Mouse (Mus musculus) adrenal gland, adult 8-10 months (tissue): ENCODE measurements around the gene Gm49380. TPM values are rescaled to one million over a fixed set of nuclear protein-coding genes. Genes with fewer than 3 reads are reported as not detected.
"Not testable (repeated sequence)": the region's sequence is repeated elsewhere in the genome, so short reads cannot be mapped to it uniquely, and the experiment has no call there.

Source experiments
- DNase-seq: peaks from one replicate; pipeline ENCODE4 v3.0.0; 2022
- total RNA-seq, 4 experiments: library from RNA; stranded (reverse); gene quantifications; 2 replicates each; pipeline ENCODE4 v1.2.4; 2022

Gm49380 gene
- total RNA-seq, 4 experiments from 2014 or later, result 0.20 to 1.1 (median 0.93) TPM

GRCm38 (mm10) chr9:44125026-44125425 is 11.7 kb upstream of the Gm49380 start:
- DNase-seq, result no peak

GRCm38 (mm10) chr9:44124317-44124716 is 11.0 kb upstream of the Gm49380 start:
- DNase-seq, result no peak

DNA sequence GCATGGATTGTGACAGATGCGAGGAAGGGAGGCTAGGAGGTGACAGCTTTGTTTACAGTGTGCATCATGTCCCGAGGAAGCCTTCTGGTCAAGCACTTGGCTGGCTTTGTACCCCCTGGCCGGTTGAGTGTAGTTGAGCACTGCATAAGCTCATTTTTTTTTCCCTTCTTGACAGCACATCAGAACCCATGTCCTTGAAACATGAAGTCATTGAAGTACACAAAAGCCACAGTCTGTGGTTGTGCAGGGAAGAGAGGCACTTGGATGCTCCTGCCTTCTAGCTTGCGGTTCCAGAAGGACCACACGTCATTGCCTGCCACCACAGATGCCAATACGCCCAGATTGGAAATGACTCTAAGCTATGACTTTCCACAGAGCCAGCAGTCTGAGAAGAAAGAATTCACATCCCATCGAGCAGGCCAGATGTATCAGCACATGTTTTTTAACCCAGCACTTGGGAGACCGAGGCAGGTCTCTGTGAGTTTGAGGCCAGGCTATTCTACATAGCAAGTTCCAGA is 6.7 kb upstream of the Gm49380 start:
- no peak for DNase-seq

GRCm38 (mm10) chr9:44119011-44119410 is 5.7 kb upstream of the Gm49380 start:
- no peak for DNase-seq

DNA sequence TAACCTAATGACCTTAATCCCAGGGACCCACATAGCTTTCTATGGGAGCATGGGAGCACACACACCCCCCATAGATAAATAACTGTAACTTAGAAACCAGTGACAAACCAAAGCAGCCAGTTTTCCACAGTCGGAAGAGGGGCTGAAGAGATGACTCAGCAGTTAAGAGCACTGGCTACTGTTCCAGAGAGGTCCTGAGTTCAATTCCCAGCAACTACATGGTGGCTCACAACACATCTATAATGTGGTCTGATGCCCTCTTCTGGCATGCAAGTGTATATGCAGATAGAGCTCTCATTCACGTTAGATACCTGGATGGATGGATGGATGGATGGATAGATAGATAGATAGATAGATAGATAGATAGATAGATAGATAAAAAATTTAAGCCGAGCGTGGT is 2.9 kb upstream of the Gm49380 start:
- DNase-seq, result no peak

GRCm38 (mm10) chr9:44115599-44115998 is 2.3 kb upstream of the Gm49380 start:
- DNase-seq, result no peak

GRCm38 (mm10) chr9:44114453-44114852 is 1.2 kb upstream of the Gm49380 start:
- DNase-seq, result no peak

DNA sequence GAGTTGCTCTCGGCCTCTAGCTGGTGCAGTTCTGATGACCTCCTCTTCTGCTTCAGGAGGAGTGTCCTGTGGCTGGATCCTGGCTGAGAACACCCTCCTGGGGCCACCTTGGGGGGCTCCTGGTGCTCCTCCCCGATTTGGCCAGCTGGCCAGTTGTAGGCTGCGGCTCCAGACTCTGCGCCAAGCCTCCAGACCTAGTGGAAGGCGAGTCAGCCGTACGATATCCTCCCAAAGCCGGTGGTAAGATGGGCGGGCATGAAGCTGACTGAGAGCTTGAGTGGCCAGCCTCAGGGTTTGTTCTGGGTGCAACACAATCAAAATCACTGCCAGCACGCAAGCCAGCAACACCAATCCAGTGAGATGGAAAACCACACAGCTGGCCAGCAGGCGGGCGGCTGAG is 1.4 kb downstream of the Gm49380 start:
- not testable (repeated sequence) for DNase-seq

- DNase-seq, result no peak
Observed at GRCm38 (mm10) chr9:44109360-44110095, 3.8 kb downstream of the Gm49380 start.

- DNase-seq, result no peak
Observed at GRCm38 (mm10) chr9:44108269-44109055, 4.8 kb downstream of the Gm49380 start.

DNA sequence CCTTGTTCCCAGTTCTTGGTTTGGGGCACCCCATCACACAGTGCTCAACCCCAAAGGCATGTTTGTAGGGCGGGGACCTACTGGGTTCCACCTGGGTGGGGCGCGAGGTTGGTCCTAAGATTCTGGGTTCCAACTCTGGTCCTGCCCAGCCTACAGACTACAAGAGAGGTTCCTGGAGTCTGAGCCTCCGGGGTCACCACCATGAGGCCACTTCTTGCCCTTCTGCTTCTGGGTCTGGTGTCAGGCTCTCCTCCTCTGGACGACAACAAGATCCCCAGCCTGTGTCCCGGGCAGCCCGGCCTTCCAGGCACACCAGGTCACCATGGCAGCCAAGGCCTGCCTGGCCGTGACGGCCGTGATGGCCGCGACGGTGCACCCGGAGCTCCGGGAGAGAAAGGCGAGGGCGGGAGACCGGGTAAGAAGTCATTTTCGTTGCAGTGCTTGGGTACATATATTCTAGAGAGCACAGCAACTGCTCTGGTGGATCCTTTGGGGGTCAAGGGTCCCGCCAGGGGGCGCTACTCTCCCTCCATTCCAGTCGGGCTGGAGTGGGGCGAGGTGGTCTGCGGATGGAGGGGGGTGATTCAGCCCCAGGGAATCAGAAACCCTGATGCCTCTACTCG is 5.6 kb downstream of the Gm49380 start:
- DNase-seq, result peak; percentile 71

GRCm38 (mm10) chr9:44107110-44107509 is 6.2 kb downstream of the Gm49380 start, which contains the start of gene C1qtnf5:
Gene C1qtnf5, plus strand, starts transcription at chr9:44107245.
- DNase-seq, result peak; percentile 72

DNA sequence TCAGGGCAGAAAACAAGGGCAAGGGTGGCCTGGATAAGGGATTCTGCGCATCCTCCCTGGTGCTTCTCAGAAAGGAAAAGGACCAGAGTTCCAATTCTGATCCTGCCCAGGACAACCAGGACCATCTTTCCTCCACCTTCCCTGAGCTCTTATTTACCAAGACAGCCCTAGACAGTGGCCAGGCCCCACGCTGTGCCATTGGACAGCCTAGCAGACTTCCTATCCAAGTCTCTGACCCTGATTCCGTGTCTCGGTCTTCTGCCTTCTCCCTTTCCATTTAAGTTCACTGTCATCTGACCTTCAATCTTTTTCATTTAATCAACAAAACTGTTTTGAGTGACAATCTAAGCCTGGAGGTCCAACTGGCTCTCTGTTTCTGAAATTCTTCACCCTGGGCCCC is 6.7 kb downstream of the Gm49380 start:
- DNase-seq, result no peak

DNA sequence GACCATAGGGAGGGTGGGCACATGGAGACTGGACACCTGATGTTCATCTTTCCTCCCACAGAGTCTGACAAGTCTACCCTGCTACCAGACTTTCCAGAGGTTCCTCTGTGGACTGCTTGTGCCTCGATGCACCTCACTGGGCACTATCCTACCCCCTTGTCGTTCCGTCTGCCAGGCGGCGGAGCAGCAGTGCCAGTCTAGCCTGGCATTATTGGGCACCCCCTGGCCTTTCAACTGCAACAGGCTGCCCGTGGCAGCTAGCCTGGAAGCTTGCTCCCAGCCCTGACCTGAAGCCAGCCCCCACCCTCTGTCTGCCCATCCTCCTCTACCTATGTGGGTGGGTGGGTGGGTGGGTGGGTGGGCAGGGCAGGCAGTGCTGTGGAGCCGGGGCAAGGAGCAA is 7.1 kb downstream of the Gm49380 start:
- DNase-seq, result no peak

DNA sequence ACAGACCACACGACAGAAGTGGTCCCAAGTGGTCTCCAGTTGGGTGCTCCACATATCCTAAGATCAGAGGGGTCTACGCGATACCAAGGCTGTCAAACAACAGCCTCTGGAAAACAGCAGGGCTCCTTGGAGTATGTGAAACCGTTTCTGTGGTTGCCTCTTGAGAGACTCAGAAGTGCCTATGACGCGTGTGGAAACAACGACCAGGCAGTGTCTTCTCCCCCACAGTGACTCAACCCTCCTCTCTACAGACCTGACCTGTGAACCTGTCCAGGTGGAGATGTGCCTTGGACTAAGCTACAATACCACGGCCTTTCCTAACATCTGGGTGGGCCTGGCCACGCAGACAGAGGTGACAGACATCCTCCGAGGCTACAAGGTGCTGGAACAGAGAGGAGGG is 7.5 kb downstream of the Gm49380 start:
- DNase-seq, result no peak

DNA sequence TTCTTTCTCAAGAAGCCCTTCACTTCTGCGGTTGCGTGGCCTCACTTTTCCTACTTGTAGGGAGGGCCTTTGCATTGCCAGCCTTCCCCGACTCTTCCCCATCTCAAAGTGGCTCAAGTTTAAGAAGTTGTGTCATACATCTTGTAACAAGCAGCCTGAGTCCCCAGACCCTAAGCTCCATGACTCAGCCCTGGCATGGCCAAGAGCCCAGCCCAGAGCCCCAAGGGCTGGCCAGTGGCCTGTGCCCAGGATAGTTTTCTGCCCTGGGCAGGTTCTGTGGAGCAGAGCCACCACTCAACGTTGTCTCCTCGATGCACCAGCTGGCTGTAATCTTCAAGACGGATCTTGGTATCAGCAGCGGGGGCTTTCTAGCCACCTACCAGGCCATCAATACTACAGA is 8.4 kb downstream of the Gm49380 start:
- no peak for DNase-seq

DNA sequence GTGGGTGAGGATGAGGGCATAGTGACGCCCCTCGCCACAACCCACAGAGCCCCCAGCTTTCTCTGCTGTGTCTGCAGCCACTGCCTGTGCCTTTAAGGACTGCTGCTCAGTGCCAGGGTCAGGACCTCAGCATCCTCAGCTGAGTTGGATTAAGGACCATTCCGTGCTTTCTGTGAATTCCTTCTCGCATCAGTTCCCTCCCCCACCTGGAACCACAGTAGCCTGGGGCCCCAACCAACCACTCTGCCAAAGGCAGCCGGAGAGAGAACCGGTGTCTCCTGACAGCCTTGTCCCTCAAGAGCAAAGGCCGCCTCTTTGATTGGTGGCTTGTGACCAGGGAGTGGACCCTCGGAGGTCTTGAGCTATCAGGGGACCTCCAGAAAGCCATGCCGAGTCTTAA is 11.8 kb downstream of the Gm49380 start, which contains the start of gene Mfrp:
Mfrp (plus strand) TSS at position 240 of the 400 bp plus-strand sequence.
- no peak for DNase-seq

- DNase-seq, result no peak
Observed at GRCm38 (mm10) chr9:44096536-44096935, 16.8 kb downstream of the Gm49380 start.

- no peak for DNase-seq
Observed at GRCm38 (mm10) chr9:44095781-44096180, 17.5 kb downstream of the Gm49380 start.

DNA sequence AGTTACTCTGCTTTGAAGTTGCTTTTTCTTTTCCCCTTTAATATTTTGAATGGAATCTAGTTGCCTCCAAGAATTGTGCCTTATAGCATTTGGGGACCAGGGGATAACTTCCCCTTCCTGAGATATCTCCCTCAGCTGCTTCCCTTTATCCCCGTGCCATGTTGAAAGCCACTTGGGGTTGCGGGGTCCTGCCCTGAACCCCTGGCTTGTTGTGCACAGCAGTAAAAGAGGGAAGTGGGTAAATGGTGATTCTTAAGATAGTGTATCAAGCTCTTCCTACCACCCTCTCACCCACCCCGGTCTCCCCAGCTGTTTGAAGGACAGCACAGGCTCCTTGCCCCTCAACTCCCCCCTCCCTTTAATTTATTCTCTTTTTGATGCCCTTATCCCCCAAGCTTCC is 18.6 kb downstream of the Gm49380 start:
- no peak for DNase-seq

GRCm38 (mm10) chr9:44093612-44094503 is 19.4 kb downstream of the Gm49380 start:
- no peak for DNase-seq
